Mouse (Mus musculus) gastrocnemius, postnatal 25 days (tissue): ENCODE measurements around the gene Ino80d. TPM values are rescaled to one million over a fixed set of nuclear protein-coding genes. Genes with fewer than 3 reads are reported as not detected.

Experiments
- DNase-seq: peaks from one replicate; pipeline ENCODE4 v3.0.0; 2022
- microRNA-seq, 2 experiments: library from miRNA; unstranded; fragments of <30 nt; microRNA quantifications; one replicate each; pipeline ENCODE4 v1.2.0; 2021; ENCODE audit warnings: borderline replicate concordance in 2 of 2
- total RNA-seq, 2 experiments: library from RNA; stranded (reverse); gene quantifications; 1 replicate in 1 of 2; 2 replicates in 1 of 2; pipeline ENCODE4 v1.2.3; 2021

Ino80d gene
- total RNA-seq, 2 experiments from 2014 or later = 11.3 to 13.3 TPM

GRCm38 (mm10) chr1:62909126-62909525 lies 205.3 kb downstream of the Ino80d start:
- no peak for DNase-seq

GRCm38 (mm10) chr1:62908508-62908907 lies 206.0 kb downstream of the Ino80d start:
- no peak for DNase-seq

Small RNA genes within 50 kb of the gene (microRNA-seq; reads per million reads assigned to microRNA genes)
- gene Gm24557 (0 reads per million in 2 experiments), gene Gm44468 (0 reads per million in 2 experiments)

Other genes with a start within 250 kb of the Ino80d start
- 100 to 1,000 TPM; 289 to 311 TPM for gene Eef1b2, start 62.2 kb upstream of the Ino80d start, total RNA-seq
- 100 to 1,000 TPM; 365 to 404 TPM for gene Ndufs1, start 62.2 kb upstream of the Ino80d start, total RNA-seq
- gene Gpr1, start 99.9 kb upstream of the Ino80d start, total RNA-seq = under 1 TPM; 0.18 to 0.99 TPM
- 1 to 10 TPM; 2.9 to 3.8 TPM for gene Zdbf2, start 158.6 kb upstream of the Ino80d start, total RNA-seq